Mouse (Mus musculus): ENCODE data around the gene Tbc1d8. TPM values are rescaled to one million over a fixed set of nuclear protein-coding genes. Genes with fewer than 3 reads are reported as not detected.

The Tbc1d8 gene
- polyA plus RNA-seq, 1 experiment from 2014 or later: 9.3 TPM

DNA sequence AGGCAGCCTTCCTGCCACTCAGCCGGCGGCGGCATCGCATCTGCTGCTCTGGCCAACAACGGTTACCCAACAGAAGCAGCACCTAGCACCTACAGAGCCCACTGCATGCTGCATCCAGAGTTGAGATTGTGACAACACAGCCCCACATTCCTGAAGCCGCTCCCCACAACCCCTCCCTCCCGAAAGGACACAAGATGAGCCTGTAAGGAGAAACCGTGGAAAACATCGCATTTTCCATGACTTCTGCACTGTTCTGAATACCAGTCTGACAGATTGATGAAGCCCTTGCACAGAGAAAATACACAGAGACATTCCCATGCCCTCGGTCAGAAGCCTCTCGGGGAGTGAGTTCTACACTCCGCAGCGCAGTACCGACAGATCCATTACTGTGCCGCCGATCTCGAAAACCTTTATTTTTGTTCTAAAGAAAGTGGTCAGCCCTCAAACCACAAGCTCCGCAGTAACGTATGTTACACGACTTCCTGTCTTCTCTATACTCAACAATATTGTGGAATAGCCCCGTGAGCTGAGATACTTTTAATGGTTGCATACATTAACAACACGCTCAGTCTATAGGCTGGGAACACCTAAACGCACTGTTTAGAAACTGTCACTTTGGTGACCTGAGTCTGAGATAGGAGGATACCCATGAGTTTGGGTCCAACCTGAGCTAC lies 23.1 kb downstream of the Tbc1d8 start:
- Histone ChIP-seq H3K27me3 (no peaks in the 10 kb centered on the region), H3K4me1 (peaks cover 37% of the 10 kb centered on the region), H3K27ac (no peak overlapping the region), H3K9ac (no peak overlapping the region), H3K9me3 (no peaks in the 10 kb centered on the region), H3K4me3 (no peak overlapping the region), H3K4me2 (no peak overlapping the region), H3K36me3 (no peaks in the 10 kb centered on the region)
- WGBS: 75% methylated on average over 23 of the region's 23 CpGs
- ATAC-seq (ENCODE audit: insufficient number of reproducible peaks, low FRiP score, low TSS enrichment, low read depth): no peak

DNA sequence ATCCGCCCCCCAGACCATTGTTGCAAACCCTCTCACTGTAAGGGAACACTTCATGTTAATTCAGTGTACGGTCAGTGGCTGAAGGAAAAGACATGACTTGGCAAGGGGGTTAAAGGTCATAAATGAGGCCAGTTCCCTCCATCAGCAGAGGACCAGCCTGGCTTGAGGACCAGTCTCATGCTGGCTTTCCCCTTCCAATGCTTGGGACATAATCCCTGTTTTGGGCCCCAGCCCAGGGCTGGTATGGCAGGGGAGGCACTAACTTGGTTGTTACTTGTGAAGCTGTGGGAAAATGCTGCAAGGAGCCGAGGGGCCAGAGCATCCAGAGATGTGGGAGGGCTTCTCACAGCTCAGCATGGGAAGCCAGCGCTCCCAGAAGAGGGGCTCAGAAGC lies 23.8 kb downstream of the Tbc1d8 start:
- WGBS: 67% methylated on average over 4 of the region's 4 CpGs
- Histone ChIP-seq H3K27me3 (no peaks in the 10 kb centered on the region), H3K36me3 (no peaks in the 10 kb centered on the region), H3K4me1 (peaks cover 44% of the 10 kb centered on the region), H3K27ac (no peak overlapping the region), H3K9me3 (no peaks in the 10 kb centered on the region), H3K4me3 (no peak overlapping the region), H3K9ac (no peak overlapping the region), H3K4me2 (no peak overlapping the region)
- no peak for ATAC-seq (ENCODE audit: insufficient number of reproducible peaks, low FRiP score, low TSS enrichment, low read depth)

- H3K4me1 ChIP-seq: peaks cover 48% of the 10 kb centered on the region
- H3K36me3 ChIP-seq: no peaks in the 10 kb centered on the region
- no peak overlapping the region for H3K27ac ChIP-seq
- H3K4me3 ChIP-seq: no peak overlapping the region
- no peak for ATAC-seq (ENCODE audit: insufficient number of reproducible peaks, low FRiP score, low TSS enrichment, low read depth)
- 65% methylated on average over 9 of the region's 9 CpGs for WGBS
- H3K4me2 ChIP-seq: no peak overlapping the region
- no peak overlapping the region for H3K9ac ChIP-seq
- H3K9me3 ChIP-seq: no peaks in the 10 kb centered on the region
- no peaks in the 10 kb centered on the region for H3K27me3 ChIP-seq
These were observed 24.3 kb downstream of the Tbc1d8 start for GRCm38 (mm10) chr1:39454108-39454782.

DNA sequence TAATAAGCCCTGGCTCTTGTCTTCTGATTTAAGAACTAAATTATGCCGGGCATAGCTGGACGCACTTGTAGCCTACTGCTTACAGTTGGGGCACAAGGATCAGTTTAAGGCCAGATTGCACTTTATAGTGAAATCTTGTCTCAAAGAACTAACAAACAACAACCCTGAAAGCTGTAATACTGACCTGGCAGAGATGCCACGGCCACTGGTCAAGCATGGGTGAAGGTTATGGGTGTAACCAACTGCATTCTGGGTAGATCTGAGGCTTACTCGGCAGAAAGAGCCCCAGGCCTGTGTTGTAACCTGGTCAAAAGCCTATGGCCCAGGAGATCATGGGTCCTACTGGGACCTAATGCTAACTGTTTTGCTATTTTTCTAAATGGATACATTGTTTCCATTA lies 26.4 kb downstream of the Tbc1d8 start:
- H3K27ac ChIP-seq: no peak overlapping the region
- no peak for ATAC-seq (ENCODE audit: insufficient number of reproducible peaks, low FRiP score, low TSS enrichment, low read depth)
- no peaks in the 10 kb centered on the region for H3K27me3 ChIP-seq
- H3K9me3 ChIP-seq: no peaks in the 10 kb centered on the region
- H3K4me1 ChIP-seq: peaks cover 50% of the 10 kb centered on the region
- no peak overlapping the region for H3K4me2 ChIP-seq
- H3K9ac ChIP-seq: no peak overlapping the region
- WGBS: 82% methylated on average over 4 of the region's 4 CpGs
- no peaks in the 10 kb centered on the region for H3K36me3 ChIP-seq
- no peak overlapping the region for H3K4me3 ChIP-seq

DNA sequence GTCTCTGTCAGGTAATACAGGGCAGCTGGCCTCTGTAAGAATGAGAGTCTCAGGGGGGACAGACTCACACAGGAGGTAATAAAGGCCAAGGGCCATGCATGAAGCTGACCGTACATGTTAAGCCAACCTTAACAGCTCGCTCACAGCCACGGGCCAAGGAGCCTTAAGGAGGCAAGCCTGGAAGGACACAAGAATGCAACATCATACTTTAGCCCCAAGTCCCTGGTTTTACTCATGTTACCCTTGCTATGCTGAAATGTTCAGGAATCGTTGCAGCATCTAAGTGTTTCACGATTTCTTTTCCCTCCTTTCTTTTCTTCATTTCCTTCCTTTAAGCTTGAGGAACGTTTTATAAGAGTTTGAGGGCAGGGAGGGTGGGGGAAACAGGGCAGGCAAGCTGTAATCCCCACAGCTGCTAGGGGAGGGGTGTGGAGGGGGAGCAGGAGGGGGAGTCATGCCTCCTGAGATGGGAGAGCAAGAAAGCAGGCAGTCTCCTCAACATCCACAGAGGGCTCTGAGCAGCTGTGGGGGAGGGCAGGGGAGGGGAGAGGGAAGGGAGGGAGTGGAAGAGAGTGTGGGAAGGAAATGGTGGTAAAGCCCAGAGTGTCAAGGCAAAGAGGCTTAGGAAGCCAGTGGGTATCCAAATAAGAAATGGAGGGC lies 28.4 kb downstream of the Tbc1d8 start:
- H3K4me3 ChIP-seq: no peak overlapping the region
- WGBS: 22% methylated on average over 6 of the region's 6 CpGs
- ATAC-seq (ENCODE audit: insufficient number of reproducible peaks, low FRiP score, low TSS enrichment, low read depth): no peak
- H3K9me3 ChIP-seq: no peaks in the 10 kb centered on the region
- no peaks in the 10 kb centered on the region for H3K27me3 ChIP-seq
- peaks cover 46% of the 10 kb centered on the region for H3K4me1 ChIP-seq
- no peaks in the 10 kb centered on the region for H3K36me3 ChIP-seq
- H3K9ac ChIP-seq: no peak overlapping the region
- H3K4me2 ChIP-seq: no peak overlapping the region
- peak overlapping the region; percentile 28; the same call in 1 of the 2 replicates for H3K27ac ChIP-seq

GRCm38 (mm10) chr1:39449251-39449790 lies 29.2 kb downstream of the Tbc1d8 start:
- 75% methylated on average over 12 of the region's 12 CpGs for WGBS
- Histone ChIP-seq H3K36me3 (no peaks in the 10 kb centered on the region), H3K4me1 (peaks cover 43% of the 10 kb centered on the region), H3K27ac (0 out of 2 replicates have a peak overlapping the region, but pooled peaks have one; percentile 0), H3K9me3 (no peaks in the 10 kb centered on the region), H3K9ac (no peak overlapping the region), H3K4me3 (no peak overlapping the region), H3K27me3 (no peaks in the 10 kb centered on the region), H3K4me2 (no peak overlapping the region)
- ATAC-seq (ENCODE audit: insufficient number of reproducible peaks, low FRiP score, low TSS enrichment, low read depth): no peak

DNA sequence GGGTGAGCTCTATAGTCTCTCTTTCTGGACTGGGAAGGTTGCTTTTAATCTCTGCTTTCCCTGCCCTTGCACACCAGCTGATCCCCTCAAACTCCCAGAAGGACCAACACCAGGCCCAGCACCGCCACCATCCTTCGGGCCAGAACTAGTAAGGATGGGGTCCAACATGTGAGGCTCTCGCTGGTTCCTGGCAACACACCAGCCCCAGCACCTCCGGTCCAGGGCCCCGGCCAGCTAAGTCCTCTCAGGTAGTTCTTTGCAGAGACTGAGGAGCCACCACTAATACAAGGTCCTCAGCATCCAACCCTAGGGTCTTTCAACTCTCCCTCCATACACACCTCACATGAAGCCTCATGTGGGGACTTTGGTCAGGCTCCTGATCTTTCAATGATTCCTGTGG lies 29.7 kb downstream of the Tbc1d8 start:
- H3K27ac ChIP-seq: 0 out of 2 replicates have a peak overlapping the region, but pooled peaks have one; percentile 0
- no peak for ATAC-seq (ENCODE audit: insufficient number of reproducible peaks, low FRiP score, low TSS enrichment, low read depth)

DNA sequence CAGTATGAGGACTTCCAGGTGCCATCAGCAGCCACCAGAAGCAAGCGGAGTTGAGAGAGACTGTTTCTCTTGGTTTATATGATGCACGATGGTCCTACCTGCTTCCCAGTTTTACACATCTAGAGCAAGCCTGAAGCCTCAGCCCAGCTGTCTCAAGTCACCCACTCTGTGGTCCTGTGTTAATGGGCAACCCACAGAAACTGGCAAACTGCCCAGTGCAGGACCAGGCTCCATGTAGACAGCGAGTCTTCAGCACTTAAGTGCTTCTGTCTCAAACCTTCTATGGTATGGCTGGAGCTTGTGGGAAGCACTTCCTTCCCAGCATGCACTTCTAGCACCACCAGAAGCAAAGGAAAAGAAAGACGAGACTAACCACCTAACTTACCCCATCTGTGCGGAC lies 30.3 kb downstream of the Tbc1d8 start:
- H3K27me3 ChIP-seq: no peaks in the 10 kb centered on the region
- peaks cover 48% of the 10 kb centered on the region for H3K4me1 ChIP-seq
- 67% methylated on average over 5 of the region's 5 CpGs for WGBS
- no peak overlapping the region for H3K27ac ChIP-seq
- ATAC-seq (ENCODE audit: insufficient number of reproducible peaks, low FRiP score, low TSS enrichment, low read depth): no peak
- H3K9ac ChIP-seq: no peak overlapping the region
- no peak overlapping the region for H3K4me3 ChIP-seq
- no peak overlapping the region for H3K4me2 ChIP-seq
- no peaks in the 10 kb centered on the region for H3K9me3 ChIP-seq
- no peaks in the 10 kb centered on the region for H3K36me3 ChIP-seq

More for the DNA sequence above, 29.7 kb downstream of the Tbc1d8 start:
- Histone ChIP-seq H3K9ac (no peak overlapping the region), H3K36me3 (no peaks in the 10 kb centered on the region), H3K9me3 (no peaks in the 10 kb centered on the region), H3K4me3 (no peak overlapping the region), H3K4me1 (peaks cover 48% of the 10 kb centered on the region), H3K4me2 (no peak overlapping the region), H3K27me3 (no peaks in the 10 kb centered on the region)
- 95% methylated on average over 5 of the region's 5 CpGs for WGBS

GRCm38 (mm10) chr1:39446178-39446577 lies 32.4 kb downstream of the Tbc1d8 start:
- Histone ChIP-seq H3K4me1 (peaks cover 43% of the 10 kb centered on the region), H3K9ac (no peak overlapping the region), H3K9me3 (no peaks in the 10 kb centered on the region), H3K27ac (no peak overlapping the region), H3K4me3 (no peak overlapping the region), H3K27me3 (no peaks in the 10 kb centered on the region), H3K36me3 (no peaks in the 10 kb centered on the region), H3K4me2 (no peak overlapping the region)
- WGBS: 70% methylated on average over 5 of the region's 5 CpGs
- no peak for ATAC-seq (ENCODE audit: insufficient number of reproducible peaks, low FRiP score, low TSS enrichment, low read depth)

GRCm38 (mm10) chr1:39445303-39446050 lies 33.1 kb downstream of the Tbc1d8 start:
- Histone ChIP-seq H3K27ac (peak overlapping the region; percentile 54), H3K9me3 (no peaks in the 10 kb centered on the region), H3K4me3 (no peak overlapping the region), H3K36me3 (no peaks in the 10 kb centered on the region), H3K4me2 (no peak overlapping the region), H3K27me3 (no peaks in the 10 kb centered on the region), H3K9ac (no peak overlapping the region), H3K4me1 (peaks cover 36% of the 10 kb centered on the region)
- 68% methylated on average over 20 of the region's 20 CpGs for WGBS
- ATAC-seq (ENCODE audit: insufficient number of reproducible peaks, low FRiP score, low TSS enrichment, low read depth): no peak

GRCm38 (mm10) chr1:39443764-39444163 lies 34.8 kb downstream of the Tbc1d8 start:
- H3K9me3 ChIP-seq: no peaks in the 10 kb centered on the region
- H3K36me3 ChIP-seq: no peaks in the 10 kb centered on the region
- no peaks in the 10 kb centered on the region for H3K27me3 ChIP-seq
- H3K4me1 ChIP-seq: peaks cover 24% of the 10 kb centered on the region
- 0 out of 2 replicates have a peak overlapping the region, but pooled peaks have one; percentile 6 for H3K27ac ChIP-seq
- no peak for ATAC-seq (ENCODE audit: insufficient number of reproducible peaks, low FRiP score, low TSS enrichment, low read depth)
- WGBS: 53% methylated on average over 8 of the region's 8 CpGs
- no peak overlapping the region for H3K4me2 ChIP-seq
- no peak overlapping the region for H3K9ac ChIP-seq
- no peak overlapping the region for H3K4me3 ChIP-seq

Data from limb, embryonic 15.5 days (tissue).